Mouse (Mus musculus) lung, embryonic 16.5 days (tissue): ENCODE results near the gene B9d2. TPM values are rescaled to one million over a fixed set of nuclear protein-coding genes. Genes with fewer than 3 reads are reported as not detected.
A peak's percentile ranks its signal among the peaks of the same experiment; 100 is the strongest.

Experiments
- ATAC-seq: fragments of 200-750 bp; cut with Nextera tagmentation; 2 replicates; pipeline ENCODE4 v1.8.0; 2017; ENCODE audit warnings: low read depth, mild to moderate bottlenecking, moderate library complexity
- H3K27ac ChIP-seq: fragments of 300-500 bp; sonication (generic); 2 replicates; pipeline ENCODE4 v1.5.1; 2014; ENCODE audit warnings: mild to moderate bottlenecking, control low read depth, low read length
- H3K27me3 ChIP-seq: fragments of 300-500 bp; sonication (generic); 2 replicates; pipeline ENCODE4 v1.6.1; 2014; ENCODE audit warnings: low read depth, low read length, mixed read lengths; ENCODE audit not compliant: control insufficient read depth, insufficient read depth
- H3K36me3 ChIP-seq: fragments of 300-500 bp; sonication (generic); 2 replicates; pipeline ENCODE4 v1.6.1; 2014; ENCODE audit warnings: low read length; ENCODE audit not compliant: control insufficient read depth, insufficient read depth
- H3K4me1 ChIP-seq: fragments of 300-500 bp; sonication (generic); replicated peaks from 2 replicates; pipeline ENCODE4 v1.6.1; 2014; ENCODE audit warnings: low read length, mixed read lengths; ENCODE audit not compliant: control insufficient read depth, insufficient read depth
- H3K4me2 ChIP-seq: fragments of 300-500 bp; sonication (generic); 2 replicates; pipeline ENCODE4 v1.6.1; 2014; ENCODE audit warnings: low read depth, low read length, control low read depth
- H3K4me3 ChIP-seq: fragments of 300-500 bp; sonication (generic); 2 replicates; pipeline ENCODE4 v1.5.1; 2014; ENCODE audit warnings: mild to moderate bottlenecking, low read length, control low read depth
- H3K9ac ChIP-seq: fragments of 300-500 bp; sonication (generic); 2 replicates; pipeline ENCODE4 v1.6.1; 2014; ENCODE audit warnings: low read length, control low read depth
- H3K9me3 ChIP-seq: fragments of 300-500 bp; sonication (generic); 2 replicates; pipeline ENCODE4 v1.6.1; 2016; ENCODE audit warnings: low read length; ENCODE audit not compliant: control insufficient read depth
- WGBS: fragments of 180-500 bp; shearing (Covaris S2); extraction: QIAGEN DNeasy Blood & Tissue Kit; methylation state at CpG from one replicate; pipeline ENCODE4 v1.1.7; 2014; 5-methylcytosine and 5-hydroxymethylcytosine counted together
- polyA plus RNA-seq: library from polyadenylated mRNA; unstranded; fragments of >200 nt; fragmentation: Nextera tagmentation; extraction: Ambion mirVana; gene quantifications from 2 replicates; pipeline ENCODE4 v1.2.1, GENCODE M21; 2015

Gene B9d2
- polyA plus RNA-seq, 1 experiment from 2014 or later, result 33.1 TPM

DNA sequence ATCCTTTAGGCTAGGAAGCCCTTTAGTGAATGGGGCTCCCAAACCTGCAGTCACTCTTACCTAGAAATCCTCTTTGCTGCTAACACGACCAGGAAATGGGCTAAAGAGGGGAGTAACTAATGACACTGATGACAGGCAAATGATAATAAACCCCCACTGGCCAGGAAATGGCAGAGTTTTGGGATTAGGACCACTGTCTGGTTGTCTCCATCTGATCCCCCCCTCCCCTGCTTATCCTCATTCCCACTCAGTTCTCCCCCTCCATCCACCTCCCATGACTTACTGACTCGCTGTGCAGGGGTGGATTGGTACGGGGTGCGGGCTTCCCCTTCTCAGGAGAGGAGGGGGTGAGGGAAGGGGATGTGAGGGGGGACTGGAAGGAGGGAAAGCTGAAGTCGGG, 9.5 kb downstream of the B9d2 start:
- H3K4me2 ChIP-seq, result peak overlapping the region; percentile 95
- no peak for ATAC-seq
- WGBS, result 35% methylated on average over 5 of the region's 5 CpGs
- H3K27me3 ChIP-seq, result peaks cover 5% of the 10 kb centered on the region
- H3K9me3 ChIP-seq, result no peaks in the 10 kb centered on the region
- no peaks in the 10 kb centered on the region; the same call in 1 of the 2 replicates for H3K36me3 ChIP-seq
- peak overlapping the region; percentile 13; the same call in 1 of the 2 replicates for H3K27ac ChIP-seq
- peaks cover 22% of the 10 kb centered on the region for H3K4me1 ChIP-seq
- peak overlapping the region; percentile 81 for H3K4me3 ChIP-seq
- peak overlapping the region; percentile 90; the same call in 1 of the 2 replicates for H3K9ac ChIP-seq

DNA sequence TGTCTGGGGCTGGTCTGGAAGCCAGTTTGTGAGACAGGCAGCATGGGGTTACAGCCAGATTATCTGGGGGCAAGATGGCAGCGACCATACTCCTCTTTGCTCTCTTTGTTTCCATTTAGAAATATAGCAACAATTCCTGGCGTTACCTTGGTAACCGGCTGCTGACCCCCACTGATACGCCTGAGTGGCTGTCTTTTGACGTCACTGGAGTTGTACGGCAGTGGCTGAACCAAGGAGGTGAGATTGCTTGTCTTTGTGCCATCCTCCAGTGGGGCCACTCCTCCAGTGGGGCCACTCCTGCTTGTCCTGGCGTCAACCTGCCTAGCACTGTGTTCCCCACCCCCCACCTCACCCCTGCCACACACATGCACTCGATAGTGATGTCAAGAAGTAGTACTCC, 13.5 kb downstream of the B9d2 start:
- no peak for ATAC-seq
- H3K36me3 ChIP-seq, result peaks cover 3% of the 10 kb centered on the region; the same call in 1 of the 2 replicates
- H3K27me3 ChIP-seq, result no peaks in the 10 kb centered on the region; the same call in 1 of the 2 replicates
- WGBS, result 57% methylated on average over 8 of the region's 8 CpGs
- no peaks in the 10 kb centered on the region for H3K4me1 ChIP-seq
- H3K4me3 ChIP-seq, result no peak overlapping the region
- no peak overlapping the region for H3K9ac ChIP-seq
- H3K9me3 ChIP-seq, result no peaks in the 10 kb centered on the region
- H3K27ac ChIP-seq, result no peak overlapping the region
- no peak overlapping the region for H3K4me2 ChIP-seq

DNA sequence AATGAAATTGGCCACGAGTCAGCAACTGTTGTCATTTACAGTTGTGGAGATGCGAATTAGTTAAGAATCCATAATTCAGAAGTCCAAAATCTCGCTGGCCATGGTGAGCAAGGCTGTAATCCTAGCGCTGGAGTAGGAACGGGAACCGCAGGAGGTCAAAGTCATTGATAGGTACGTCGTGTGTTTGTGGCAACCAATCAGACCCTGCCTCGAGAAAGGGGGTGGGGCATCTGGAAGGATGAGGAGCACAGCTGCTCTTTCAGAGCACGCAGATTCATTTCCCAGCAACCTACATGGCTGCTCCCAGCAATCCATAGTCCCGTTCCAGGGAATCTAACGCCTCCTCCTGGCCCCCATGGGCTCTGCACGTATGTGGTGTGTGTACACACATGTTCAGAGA, 19.3 kb downstream of the B9d2 start:
- ATAC-seq, result no peak
- Histone ChIP-seq H3K4me1 (peaks cover 7% of the 10 kb centered on the region; the same call in 1 of the 2 replicates), H3K4me2 (no peak overlapping the region), H3K27ac (no peak overlapping the region), H3K36me3 (peaks cover 16% of the 10 kb centered on the region), H3K27me3 (no peaks in the 10 kb centered on the region; the same call in 1 of the 2 replicates), H3K4me3 (no peak overlapping the region), H3K9ac (no peak overlapping the region), H3K9me3 (peaks cover 6% of the 10 kb centered on the region)
- WGBS, result 51% methylated on average over 13 of the region's 13 CpGs

DNA sequence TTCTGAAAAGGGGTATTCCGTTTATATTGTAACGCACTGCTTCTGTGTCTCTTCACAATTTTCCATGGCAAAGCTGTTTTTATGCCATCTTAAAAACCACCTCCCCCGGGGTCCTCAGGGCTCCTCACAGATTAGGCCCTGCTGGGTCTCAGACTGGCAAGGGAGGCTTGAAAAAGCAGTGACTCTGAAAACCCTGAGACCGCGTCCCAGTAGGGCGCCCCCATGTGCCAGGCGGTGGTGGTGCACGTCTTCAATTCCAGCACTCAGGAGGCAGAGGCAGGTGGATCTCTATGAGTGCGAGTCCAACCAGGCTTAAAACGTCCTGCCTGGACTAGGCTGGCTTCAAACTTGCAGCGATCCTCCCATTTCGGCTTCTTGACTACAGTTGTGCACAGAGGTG, 20.2 kb downstream of the B9d2 start:
- WGBS, result 72% methylated on average over 12 of the region's 12 CpGs
- H3K36me3 ChIP-seq, result peaks cover 16% of the 10 kb centered on the region
- ATAC-seq, result no peak
- no peaks in the 10 kb centered on the region; the same call in 1 of the 2 replicates for H3K27me3 ChIP-seq
- no peak overlapping the region for H3K9ac ChIP-seq
- no peak overlapping the region for H3K4me3 ChIP-seq
- no peak overlapping the region for H3K27ac ChIP-seq
- peaks cover 15% of the 10 kb centered on the region; the same call in 1 of the 2 replicates for H3K4me1 ChIP-seq
- H3K9me3 ChIP-seq, result peaks cover 6% of the 10 kb centered on the region
- no peak overlapping the region for H3K4me2 ChIP-seq

DNA sequence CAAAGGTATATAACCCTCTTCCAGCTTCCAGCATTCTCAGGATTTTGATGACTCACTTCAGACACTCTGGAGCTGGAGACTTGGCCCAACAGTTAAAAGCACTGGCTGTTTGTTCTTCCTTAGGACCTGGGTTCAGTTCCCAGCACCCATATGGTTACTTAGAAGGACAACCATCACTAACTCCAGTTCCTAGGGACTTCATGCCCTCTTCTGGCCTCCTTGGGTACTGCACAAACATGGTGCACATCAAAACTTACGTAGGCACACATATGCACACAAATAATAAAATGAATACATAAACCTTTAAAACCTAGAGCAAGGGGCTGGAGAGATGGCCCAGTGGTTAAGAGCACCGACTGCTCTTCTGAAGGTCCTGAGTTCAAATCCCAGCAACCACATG, 21.8 kb downstream of the B9d2 start:
- Histone ChIP-seq H3K36me3 (peaks cover 15% of the 10 kb centered on the region), H3K9ac (no peak overlapping the region), H3K4me1 (peaks cover 30% of the 10 kb centered on the region), H3K4me2 (no peak overlapping the region), H3K9me3 (peaks cover 6% of the 10 kb centered on the region), H3K27ac (no peak overlapping the region), H3K4me3 (no peak overlapping the region), H3K27me3 (no peaks in the 10 kb centered on the region; the same call in 1 of the 2 replicates)
- WGBS, result 91% methylated on average over 2 of the region's 2 CpGs
- no peak for ATAC-seq

DNA sequence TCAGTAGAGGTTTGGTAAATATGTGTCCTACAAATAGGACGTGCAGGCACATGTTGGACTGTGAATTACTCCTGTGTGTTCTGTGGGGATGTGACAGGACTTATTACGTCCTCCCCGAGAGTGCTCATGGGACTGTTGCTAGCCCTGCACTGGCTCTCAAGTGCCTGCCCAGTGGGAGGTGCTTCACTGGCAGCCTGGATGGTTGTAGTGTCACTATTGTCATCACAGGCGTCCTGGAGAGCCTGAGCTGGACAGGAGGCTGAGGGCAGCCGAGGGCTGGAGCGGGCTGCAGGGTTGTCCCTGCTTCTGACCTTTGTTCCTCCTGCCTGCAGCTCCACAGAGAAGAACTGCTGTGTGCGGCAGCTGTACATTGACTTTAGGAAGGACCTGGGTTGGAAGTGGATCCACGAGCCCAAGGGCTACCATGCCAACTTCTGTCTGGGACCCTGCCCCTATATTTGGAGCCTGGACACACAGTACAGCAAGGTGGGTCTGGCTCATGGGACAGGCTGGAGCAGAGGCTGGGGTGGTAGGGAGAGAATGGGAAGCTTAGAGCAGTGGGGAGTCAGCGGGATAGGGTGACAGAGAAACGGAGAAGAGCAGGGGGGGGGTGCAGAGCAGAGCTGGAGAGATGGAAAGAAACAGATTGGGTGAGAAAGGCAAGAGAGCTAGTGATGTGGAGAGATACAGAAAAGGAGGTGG, 23.4 kb downstream of the B9d2 start:
- peaks cover 6% of the 10 kb centered on the region for H3K9me3 ChIP-seq
- H3K4me3 ChIP-seq, result no peak overlapping the region
- no peak overlapping the region for H3K4me2 ChIP-seq
- peaks cover 37% of the 10 kb centered on the region for H3K4me1 ChIP-seq
- no peak overlapping the region for H3K27ac ChIP-seq
- H3K36me3 ChIP-seq, result peaks cover 13% of the 10 kb centered on the region
- H3K9ac ChIP-seq, result no peak overlapping the region
- WGBS, result 33% methylated on average over 10 of the region's 10 CpGs
- no peak for ATAC-seq
- no peaks in the 10 kb centered on the region; the same call in 1 of the 2 replicates for H3K27me3 ChIP-seq

DNA sequence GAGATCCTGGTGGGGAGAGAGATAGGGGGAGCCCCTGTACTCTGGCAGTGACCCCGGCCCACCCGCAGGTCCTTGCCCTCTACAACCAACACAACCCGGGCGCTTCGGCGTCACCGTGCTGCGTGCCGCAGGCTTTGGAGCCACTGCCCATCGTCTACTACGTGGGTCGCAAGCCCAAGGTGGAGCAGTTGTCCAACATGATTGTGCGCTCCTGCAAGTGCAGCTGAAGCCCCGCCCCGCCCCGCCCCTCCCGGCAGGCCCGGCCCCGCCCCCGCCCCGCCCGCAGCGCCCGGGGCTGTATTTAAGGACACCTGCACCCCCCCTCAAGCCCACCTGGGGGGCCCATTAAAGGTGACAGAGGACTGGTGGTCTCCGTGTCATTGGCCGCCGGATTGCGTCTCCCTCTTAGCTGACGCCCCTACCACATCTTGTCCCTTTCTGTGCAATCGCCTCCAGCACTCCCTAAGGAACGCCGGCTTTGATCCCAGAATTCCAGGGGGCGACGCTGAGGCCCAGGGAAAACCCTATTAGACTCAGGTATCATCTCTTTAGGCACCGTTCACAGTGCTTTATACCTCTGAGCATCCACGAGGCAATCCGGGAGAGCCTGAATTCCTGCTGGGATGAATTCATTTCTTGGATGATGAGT, 24.3 kb downstream of the B9d2 start:
- Histone ChIP-seq H3K36me3 (peaks cover 13% of the 10 kb centered on the region), H3K9ac (no peak overlapping the region), H3K4me1 (peaks cover 39% of the 10 kb centered on the region), H3K4me2 (peak overlapping the region; percentile 53), H3K4me3 (peak overlapping the region; percentile 26; the same call in 1 of the 2 replicates), H3K9me3 (peaks cover 6% of the 10 kb centered on the region), H3K27ac (no peak overlapping the region), H3K27me3 (no peaks in the 10 kb centered on the region; the same call in 1 of the 2 replicates)
- 12% methylated on average over 32 of the region's 37 CpGs for WGBS
- ATAC-seq, result no peak

DNA sequence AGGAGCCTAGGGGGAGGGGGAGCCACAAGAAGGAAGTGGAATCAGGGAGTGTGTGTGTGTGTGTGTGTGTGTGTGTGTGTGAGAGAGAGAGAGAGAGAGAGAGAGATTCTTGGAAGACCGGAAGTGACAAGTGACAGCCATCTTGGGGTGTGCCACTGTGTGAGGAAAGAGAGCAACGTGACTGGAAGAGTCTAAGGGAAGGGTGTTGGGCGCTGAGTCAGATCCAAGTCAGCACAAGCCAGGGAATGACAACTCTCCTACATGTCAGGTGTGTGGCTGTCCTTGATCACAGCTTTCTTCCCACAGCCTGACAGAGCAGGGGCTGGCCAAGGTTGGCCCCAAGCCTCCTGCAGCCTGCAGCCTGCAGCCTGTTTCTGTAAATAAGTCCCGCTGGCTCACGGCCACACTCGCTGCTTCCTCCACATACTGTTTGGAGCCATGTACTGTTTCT, 25.2 kb downstream of the B9d2 start:
- H3K4me2 ChIP-seq, result no peak overlapping the region
- H3K4me1 ChIP-seq, result peaks cover 43% of the 10 kb centered on the region
- H3K4me3 ChIP-seq, result no peak overlapping the region
- WGBS, result 22% methylated on average over 6 of the region's 6 CpGs
- H3K27me3 ChIP-seq, result no peaks in the 10 kb centered on the region; the same call in 1 of the 2 replicates
- peak; percentile 14; the same call in 1 of the 2 replicates for ATAC-seq
- H3K9ac ChIP-seq, result no peak overlapping the region
- peaks cover 6% of the 10 kb centered on the region for H3K9me3 ChIP-seq
- H3K36me3 ChIP-seq, result peaks cover 11% of the 10 kb centered on the region
- peak overlapping the region; percentile 82 for H3K27ac ChIP-seq

DNA sequence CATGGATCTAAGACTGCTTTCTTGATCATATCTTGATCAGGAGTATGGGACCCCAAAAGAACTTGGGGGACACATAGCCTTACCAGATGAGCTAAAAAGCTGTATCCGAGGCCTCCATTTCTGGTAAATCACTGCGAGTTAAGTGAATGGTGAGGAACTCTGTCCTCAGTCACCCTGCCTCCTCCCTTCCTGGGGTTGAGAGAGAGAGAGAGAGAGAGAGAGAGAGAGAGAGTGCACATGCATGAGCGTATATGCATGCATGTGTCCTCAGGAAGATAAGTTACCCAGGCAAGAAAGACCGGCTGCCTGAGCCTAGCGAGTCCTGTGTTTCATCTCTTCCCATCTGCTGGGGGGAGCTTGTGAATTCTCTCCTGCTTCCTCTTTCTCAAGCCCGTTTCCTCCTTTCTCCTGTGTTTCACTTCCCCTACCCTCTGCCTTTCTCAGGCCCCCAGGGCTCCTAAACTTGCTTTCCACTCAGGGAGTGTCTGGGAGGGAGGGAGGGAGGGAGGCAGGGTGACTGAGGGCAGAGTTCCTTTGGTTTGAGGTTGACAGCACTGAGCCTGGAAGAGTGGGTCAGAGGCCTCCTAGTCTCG, 26.1 kb downstream of the B9d2 start:
- ATAC-seq, result no peak
- Histone ChIP-seq H3K9ac (peak overlapping the region; percentile 19; the same call in 1 of the 2 replicates), H3K4me3 (no peak overlapping the region), H3K4me1 (peaks cover 43% of the 10 kb centered on the region), H3K4me2 (no peak overlapping the region), H3K36me3 (peaks cover 6% of the 10 kb centered on the region), H3K27me3 (no peaks in the 10 kb centered on the region; the same call in 1 of the 2 replicates), H3K9me3 (peaks cover 6% of the 10 kb centered on the region), H3K27ac (peak overlapping the region; percentile 82)
- 39% methylated on average over 7 of the region's 7 CpGs for WGBS
